In the genomic region with DNA sequence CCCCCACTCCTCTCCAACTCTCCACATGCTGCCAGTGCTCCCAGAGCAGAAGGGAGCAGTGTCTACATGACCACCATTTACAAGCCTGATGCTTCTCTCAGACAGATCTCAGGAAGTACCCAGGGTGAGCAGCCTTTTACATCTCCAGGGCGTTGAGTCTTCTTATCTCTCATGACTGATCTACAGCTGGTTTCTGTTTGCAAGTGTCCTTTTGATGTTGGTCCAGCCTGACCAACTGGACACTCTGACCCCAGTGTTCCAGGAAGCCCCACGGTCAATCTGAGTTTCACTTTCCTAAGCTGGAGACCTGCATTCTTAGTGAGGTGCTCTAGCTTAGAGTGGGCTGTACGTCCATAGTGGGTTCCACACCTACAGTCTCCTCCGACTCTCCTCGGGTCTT, we compare ENCODE assay signal across 24 mouse cellular contexts. TPM values are rescaled to one million over a fixed set of nuclear protein-coding genes. Genes with fewer than 3 reads are reported as not detected.
"Had no signal": no experiment of that assay in that cellular context is flagged by ENCODE, and none has a peak within 500 bp of the region (broad histone marks: within the 10 kb centered on the region; RNA-seq: fewer than 3 reads in every experiment).

No protein-coding gene starts in this region.

- ATAC-seq: intestine, embryonic 15.5 days; midbrain, embryonic 15.5 days had no signal

- DNase-seq: kidney, adult 11 months; kidney, adult 8-10 months; kidney, postnatal 14 days; layer of hippocampus, adult 9-11 months; liver; liver, embryonic 13.5 days; lung, postnatal 14 days; right cerebral cortex, postnatal 4 days; thymus, adult 2 months; thymus, postnatal 14 days; thymus, postnatal 4 days had no signal

RNA-seq across cellular contexts. Expression of gene Kcnk15, which starts 49.6 kb away (rescaled TPM):
- polyA plus RNA-seq: intestine, embryonic 15.5 days; kidney, embryonic 16.5 days; large intestine, adult 2 months; limb, embryonic 10.5 days; limb, embryonic 13.5 days; liver, embryonic 13.5 days; liver, embryonic 16.5 days; lung, embryonic 15.5 days; midbrain, embryonic 12.5 days; myocyte; neural tube, embryonic 11.5 days; stomach, embryonic 14.5 days; stomach, postnatal 0 days; thymus, adult 2 months had no signal
